In genomic region chr8:79222752-79223141, GRCm38 (mm10) we compare ENCODE assay signal across 26 mouse cellular contexts. TPM values are rescaled to one million over a fixed set of nuclear protein-coding genes. Genes with fewer than 3 reads are reported as not detected.
A peak's percentile ranks its signal among the peaks of the same experiment; 100 is the strongest.
DNase-seq lines count a peak whose midpoint lies in the region; ATAC-seq and TF ChIP-seq lines count a peak whose summit lies in the region.
"Had no signal": no experiment of that assay in that cellular context is flagged by ENCODE, and none has a peak within 500 bp of the region (broad histone marks: within the 10 kb centered on the region; RNA-seq: fewer than 3 reads in every experiment).

No protein-coding gene starts in this region.

- 37% methylated on average over 5 of the region's 5 CpGs for WGBS in cerebellum, adult 2 months
- WGBS in heart, embryonic 15.5 days, result 51% methylated on average over 5 of the region's 5 CpGs
- 73% methylated on average over 5 of the region's 5 CpGs for whole genome bisulfite sequencing in limb, embryonic 14.5 days

- H3K27me3 ChIP-seq in cerebellum, adult 2 months (ENCODE audit: control insufficient read depth, insufficient read depth, low read length), result no peaks in the 10 kb centered on the region
- no peaks in the 10 kb centered on the region for H3K27me3 ChIP-seq in heart, embryonic 15.5 days
- H3K27me3 ChIP-seq in limb, embryonic 14.5 days (ENCODE audit: control insufficient read depth, insufficient read depth, low read length), result no peaks in the 10 kb centered on the region
- H3K27me3 ChIP-seq: forebrain, embryonic 15.5 days; kidney, embryonic 15.5 days; Patski had no signal

- no peak for TF ChIP-seq CTCF in cerebellum, adult 2 months (IDR thresholded peaks at IDR 0.05; ENCODE audit: borderline replicate concordance, insufficient read depth, low read depth, low read length)

- H3K9me3 ChIP-seq in heart, embryonic 15.5 days (replicated peaks), result no peaks in the 10 kb centered on the region
- peaks cover 4% of the 10 kb centered on the region; the same call in 1 of the 2 replicates for H3K9me3 ChIP-seq in limb, embryonic 14.5 days (ENCODE audit: control insufficient read depth, low read length)
- H3K9me3 ChIP-seq: forebrain, embryonic 15.5 days; kidney, embryonic 15.5 days; midbrain, embryonic 10.5 days had no signal

- H3K4me2 ChIP-seq in heart, embryonic 15.5 days, result no peak overlapping the region
- no peak overlapping the region for H3K4me2 ChIP-seq in limb, embryonic 14.5 days (replicated peaks; ENCODE audit: low read depth, low read length, severe bottlenecking)
- H3K4me2 ChIP-seq: forebrain, embryonic 15.5 days; kidney, embryonic 15.5 days; liver, embryonic 11.5 days; lung, embryonic 14.5 days had no signal

- TF ChIP-seq POLR2A in cerebellum, adult 2 months (IDR thresholded peaks at IDR 0.05; ENCODE audit: borderline replicate concordance, insufficient read depth, low read length), result no peak
- TF ChIP-seq POLR2A in limb, embryonic 14.5 days (IDR thresholded peaks at IDR 0.05; ENCODE audit: borderline replicate concordance, extremely low read depth, insufficient read depth, insufficient read length), result no peak

- no peak for ATAC-seq in heart, embryonic 15.5 days (replicated peaks; ENCODE audit: insufficient number of reproducible peaks, insufficient read depth, low FRiP score, low read depth)
- ATAC-seq in limb, embryonic 14.5 days (ENCODE audit: low FRiP score, low read depth), result no peak
- ATAC-seq: intestine, postnatal 0 days had no signal

- no peak for DNase-seq in cerebellum, adult 2 months
- DNase-seq in cerebellum, postnatal 14 days, result no peak
- no peak for DNase-seq in heart, adult 8-10 months (ENCODE audit: low spot score)
- DNase-seq in left cerebral cortex, postnatal 4 days, result peak; percentile 13
- DNase-seq in left cerebral cortex, postnatal 36 days (ENCODE audit: low spot score in 2 of 2), result no peak
- no peak for DNase-seq in limb, embryonic 14.5 days (ENCODE audit: low spot score)
- DNase-seq in thymus, adult 18-20 months, result no peak
- DNase-seq: adrenal gland, adult 8-10 months; kidney, postnatal 4 days; layer of hippocampus, adult 9-11 months; lung, postnatal 4 days; right cerebral cortex, postnatal 25 days had no signal

- intact Hi-C loops in left cerebral cortex, postnatal 4 days (cut with DNase I), result no loop called here
- intact Hi-C loops in left cerebral cortex, postnatal 36 days (cut with DNase I), result no loop called here

- H3K36me3 ChIP-seq in heart, embryonic 15.5 days, result no peaks in the 10 kb centered on the region
- H3K36me3 ChIP-seq in limb, embryonic 14.5 days (ENCODE audit: control insufficient read depth, insufficient read depth, low read length), result no peaks in the 10 kb centered on the region
- H3K36me3 ChIP-seq: forebrain, embryonic 15.5 days; kidney, embryonic 15.5 days; midbrain, embryonic 10.5 days had no signal

- no peak overlapping the region for H3K9ac ChIP-seq in heart, embryonic 15.5 days
- H3K9ac ChIP-seq in limb, embryonic 14.5 days (ENCODE audit: low read depth, low read length, severe bottlenecking), result no peak overlapping the region
- H3K9ac ChIP-seq: forebrain, embryonic 15.5 days; kidney, embryonic 15.5 days; lung, embryonic 14.5 days had no signal

- peaks cover 9% of the 10 kb centered on the region for H3K4me1 ChIP-seq in cerebellum, adult 2 months (ENCODE audit: control insufficient read depth, insufficient read depth, low read length)
- H3K4me1 ChIP-seq in heart, embryonic 15.5 days (replicated peaks), result peaks cover 13% of the 10 kb centered on the region
- H3K4me1 ChIP-seq in limb, embryonic 14.5 days (ENCODE audit: control insufficient read depth, insufficient read depth, low read length), result peaks cover 10% of the 10 kb centered on the region

- H3K27ac ChIP-seq in cerebellum, adult 2 months (ENCODE audit: insufficient read depth, low read length), result peak overlapping the region; percentile 64
- H3K27ac ChIP-seq in heart, embryonic 15.5 days, result peak overlapping the region; percentile 70
- peak overlapping the region; percentile 53; the same call in 1 of the 2 replicates for H3K27ac ChIP-seq in limb, embryonic 14.5 days (replicated peaks; ENCODE audit: low read depth, low read length)
- H3K27ac ChIP-seq: forebrain, embryonic 15.5 days; kidney, embryonic 15.5 days; midbrain, embryonic 10.5 days had no signal

- H3K4me3 ChIP-seq in cerebellum, adult 2 months (replicated peaks; ENCODE audit: insufficient read depth, low read depth, low read length), result no peak overlapping the region
- H3K4me3 ChIP-seq in heart, embryonic 15.5 days, result no peak overlapping the region
- no peak overlapping the region for H3K4me3 ChIP-seq in limb, embryonic 14.5 days (replicated peaks; ENCODE audit: low read length)
- H3K4me3 ChIP-seq: forebrain, embryonic 15.5 days; kidney, embryonic 15.5 days; midbrain, embryonic 10.5 days had no signal

RNA-seq across cellular contexts. Expression of gene 1700011L22Rik, which starts 25.6 kb away (rescaled TPM):
- polyA plus RNA-seq in cerebellum, adult 2 months (2012; rRNA removed), result 0.11 TPM in 1 of 2 replicates, not detected in the other
- not detected in 2 replicates for polyA plus RNA-seq in heart, embryonic 15.5 days (2015; fragmentation: Nextera tagmentation; extraction: Ambion mirVana)
- not detected for total RNA-seq in heart, adult 8-10 months (2022)
- total RNA-seq in left cerebral cortex, postnatal 4 days (2021), result not detected
- total RNA-seq in left cerebral cortex, postnatal 36 days (2021), result not detected
- not detected in 2 replicates for polyA plus RNA-seq in limb, embryonic 14.5 days (2012; rRNA removed)
- polyA plus RNA-seq in limb, embryonic 14.5 days (2014; fragmentation: Nextera tagmentation; extraction: Ambion mirVana), result not detected in 2 replicates
- total RNA-seq: granulocyte monocyte progenitor cell, adult 5-6 weeks; hematopoietic stem cell, adult 5-6 weeks; left cerebral cortex, adult 8-10 months had no signal
- polyA plus RNA-seq: cortical plate, adult 2 months; forebrain, embryonic 15.5 days; intestine, postnatal 0 days; kidney, embryonic 15.5 days; liver, embryonic 11.5 days; lung, embryonic 14.5 days; midbrain, embryonic 10.5 days; stomach, embryonic 16.5 days; thymus, postnatal 0 days had no signal
